Mouse (Mus musculus) B cell, adult 67 days (primary cell): Measurements from ENCODE around the gene Olfr679. TPM values are rescaled to one million over a fixed set of nuclear protein-coding genes. Genes with fewer than 3 reads are reported as not detected.

Experiments used
- total RNA-seq, 2 experiments: library from RNA; stranded (reverse); gene quantifications; 4 replicates each; pipeline ENCODE4 v1.2.4; 2023

Olfr679 gene
- total RNA-seq = not detected

DNA sequence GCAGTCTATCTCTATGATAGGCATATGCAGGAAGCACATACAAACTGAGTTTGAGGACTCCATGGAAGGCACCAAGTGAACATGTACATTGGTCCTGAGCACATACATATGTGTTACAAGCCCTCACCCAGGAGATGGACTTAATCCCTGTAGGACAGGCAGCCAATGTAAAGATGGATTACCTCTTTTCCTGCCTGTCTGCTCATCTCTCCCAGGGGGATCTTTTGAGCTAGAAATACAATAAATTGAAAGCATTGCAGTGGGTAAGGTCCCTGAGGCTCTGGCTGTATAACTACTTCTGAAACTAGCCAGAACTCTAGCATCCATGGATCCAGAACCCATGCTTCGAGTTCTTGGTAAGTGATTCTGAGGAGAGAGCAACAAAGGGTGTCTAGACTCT is at the start of gene Olfr679:
Gene Olfr679, plus strand, starts transcription at position 301 of the 400 bp plus-strand sequence.

GRCm38 (mm10) chr7:105032398-105032797 is 48.6 kb upstream of the Olfr679 start, which contains the start of gene Olfr676:
Olfr676 (plus strand) TSS chr7:105032698.

DNA sequence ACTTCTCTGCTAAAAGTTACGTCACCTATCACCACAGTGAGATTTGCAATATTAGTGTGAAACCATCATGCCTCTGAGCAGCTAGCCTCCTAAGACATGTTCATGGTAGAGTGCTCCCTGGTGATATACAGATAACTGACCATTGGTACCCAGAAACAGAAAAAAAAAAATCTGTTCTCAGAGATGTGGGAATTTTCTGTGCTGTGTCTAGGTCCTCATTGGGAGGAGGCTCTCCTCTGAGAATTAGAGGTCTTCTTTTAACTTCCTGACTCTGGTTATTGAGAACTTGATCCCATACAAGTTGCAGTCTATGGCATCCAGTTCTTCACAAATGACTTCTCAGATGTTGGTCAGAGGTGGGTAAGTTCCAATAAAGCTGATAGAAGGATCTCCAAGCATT is 16.8 kb upstream of the Olfr679 start, which contains the start of gene Olfr678:
Gene Olfr678, plus strand, starts transcription at position 301 of the 400 bp plus-strand sequence.

DNA sequence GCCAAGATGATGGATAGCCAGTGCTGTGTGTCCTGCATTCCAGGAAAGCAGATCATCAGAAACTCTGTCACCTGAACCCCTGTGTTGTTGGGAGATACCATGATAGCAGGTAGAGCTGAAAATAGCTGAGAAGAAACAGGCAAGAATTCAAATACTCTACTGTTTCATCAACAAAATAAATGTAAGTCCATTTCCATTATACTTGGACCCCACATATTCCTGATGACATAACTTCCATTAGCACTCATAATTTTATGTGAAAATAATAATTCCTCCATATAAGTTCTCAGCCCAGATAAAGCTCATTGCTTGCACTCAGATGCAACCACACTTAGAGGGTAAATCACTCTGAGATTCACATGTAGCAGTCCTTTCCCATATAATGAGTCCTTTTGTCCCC is 11.7 kb downstream of the Olfr679 start, which contains the start of gene Olfr680-ps1:
Gene Olfr680-ps1, minus strand, starts transcription at position 101 of the 400 bp plus-strand sequence.

GRCm38 (mm10) chr7:105116536-105116935 is 35.5 kb downstream of the Olfr679 start, which contains the start of gene Olfr681:
Olfr681 (plus strand) TSS chr7:105116836.

Other genes with a start within 250 kb of the Olfr679 start
- not detected for gene Usp17lb, start 238.6 kb upstream of the Olfr679 start, total RNA-seq
- gene Usp17la, start 224.2 kb upstream of the Olfr679 start, total RNA-seq = not detected
- gene Olfr665, start 203.2 kb upstream of the Olfr679 start, total RNA-seq = not detected
- gene Olfr666, start 185.3 kb upstream of the Olfr679 start, total RNA-seq = not detected
- gene Olfr667, start 159.7 kb upstream of the Olfr679 start, total RNA-seq = not detected
- gene Olfr668, start 153.1 kb upstream of the Olfr679 start, total RNA-seq = not detected
- gene Olfr669, start 147.0 kb upstream of the Olfr679 start, total RNA-seq = not detected
- gene Olfr670, start 118.6 kb upstream of the Olfr679 start, total RNA-seq = not detected
- gene Olfr671, start 102.1 kb upstream of the Olfr679 start, total RNA-seq = not detected
- not detected for gene Olfr672, start 79.2 kb upstream of the Olfr679 start, total RNA-seq
- gene Olfr675, start 52.7 kb upstream of the Olfr679 start, total RNA-seq = not detected
- gene Olfr676, start 48.5 kb upstream of the Olfr679 start, total RNA-seq = not detected
- gene Olfr677, start 29.8 kb upstream of the Olfr679 start, total RNA-seq = not detected
- gene Olfr678, start 16.7 kb upstream of the Olfr679 start, total RNA-seq = not detected
- gene Olfr680-ps1, start 11.6 kb downstream of the Olfr679 start, total RNA-seq = not detected
- gene Olfr681, start 35.6 kb downstream of the Olfr679 start, total RNA-seq = not detected
- not detected for gene Olfr683, start 65.8 kb downstream of the Olfr679 start, total RNA-seq
- gene Olfr684, start 82.4 kb downstream of the Olfr679 start, total RNA-seq = not detected
- not detected for gene Olfr685, start 104.8 kb downstream of the Olfr679 start, total RNA-seq
- not detected for gene Olfr686, start 126.3 kb downstream of the Olfr679 start, total RNA-seq
- not detected for gene Olfr688, start 206.9 kb downstream of the Olfr679 start, total RNA-seq
- gene Olfr689, start 230.0 kb downstream of the Olfr679 start, total RNA-seq = not detected